ENCODE assay signal across 8 mouse cellular contexts in genomic region chr12:24697484-24698204, GRCm38 (mm10). TPM values are rescaled to one million over a fixed set of nuclear protein-coding genes. Genes with fewer than 3 reads are reported as not detected.
A peak's percentile ranks its signal among the peaks of the same experiment; 100 is the strongest.
DNase-seq lines count a peak whose midpoint lies in the region; ATAC-seq and TF ChIP-seq lines count a peak whose summit lies in the region.

No protein-coding gene starts in this region.

- no peak overlapping the region for H3K27ac ChIP-seq in lung, embryonic 16.5 days (ENCODE audit: low read length)
- H3K27ac ChIP-seq in intestine, embryonic 15.5 days = no peak overlapping the region

- TF ChIP-seq POLR2A in lung, adult 2 months (IDR thresholded peaks at IDR 0.05; ENCODE audit: borderline replicate concordance, extremely low read depth, low read depth, low read length) = no peak

- no peak overlapping the region for H3K4me2 ChIP-seq in lung, embryonic 16.5 days (ENCODE audit: low read depth, low read length)
- H3K4me2 ChIP-seq in intestine, embryonic 15.5 days (replicated peaks) = no peak overlapping the region

- peak; percentile 20; the same call in 1 of the 2 replicates for ATAC-seq in lung, embryonic 16.5 days (ENCODE audit: low read depth)
- peak; percentile 53 for ATAC-seq in intestine, embryonic 15.5 days

- WGBS in lung, embryonic 16.5 days = 59% methylated on average over 8 of the region's 8 CpGs
- 58% methylated on average over 8 of the region's 8 CpGs for WGBS in lung, adult 2 months
- whole genome bisulfite sequencing in intestine, embryonic 15.5 days = 62% methylated on average over 8 of the region's 8 CpGs

- H3K27me3 ChIP-seq in lung, embryonic 16.5 days (ENCODE audit: control insufficient read depth, insufficient read depth, low read depth, low read length) = no peaks in the 10 kb centered on the region
- no peaks in the 10 kb centered on the region for H3K27me3 ChIP-seq in intestine, embryonic 15.5 days (replicated peaks)

- DNase-seq in lung, adult 2 months = no peak
- DNase-seq in c-Kit-positive CD71-positive TER-119-positive erythroid progenitor cells, embryonic 14.5 days (ENCODE audit: low spot score) = peak; percentile 48
- peak; percentile 23 for DNase-seq in naive thymus-derived CD4-positive, alpha-beta T cell, adult 2 months (ENCODE audit: low read depth)
- no peak for DNase-seq in layer of hippocampus, adult 11-12 months (ENCODE audit: low spot score)
- no peak for DNase-seq in adrenal gland, postnatal 36 days
- DNase-seq in spleen, postnatal 36 days (ENCODE audit: low spot score in 2 of 2) = no peak

- H3K9ac ChIP-seq in lung, embryonic 16.5 days (ENCODE audit: low read length) = no peak overlapping the region
- H3K9ac ChIP-seq in intestine, embryonic 15.5 days = no peak overlapping the region

- H3K9me3 ChIP-seq in lung, embryonic 16.5 days (ENCODE audit: control insufficient read depth, low read length) = no peaks in the 10 kb centered on the region
- H3K9me3 ChIP-seq in intestine, embryonic 15.5 days = no peaks in the 10 kb centered on the region

- H3K4me3 ChIP-seq in lung, embryonic 16.5 days (ENCODE audit: low read length) = no peak overlapping the region
- H3K4me3 ChIP-seq in lung, adult 2 months (replicated peaks; ENCODE audit: extremely low read depth, low read depth, low read length) = no peak overlapping the region
- no peak overlapping the region for H3K4me3 ChIP-seq in intestine, embryonic 15.5 days (replicated peaks)

- no peaks in the 10 kb centered on the region for H3K36me3 ChIP-seq in lung, embryonic 16.5 days (ENCODE audit: control insufficient read depth, insufficient read depth, low read length)
- no peaks in the 10 kb centered on the region for H3K36me3 ChIP-seq in intestine, embryonic 15.5 days

- no peak for TF ChIP-seq CTCF in lung, adult 2 months (IDR thresholded peaks at IDR 0.05; ENCODE audit: insufficient read depth, low read length)

- no peaks in the 10 kb centered on the region for H3K4me1 ChIP-seq in lung, embryonic 16.5 days (replicated peaks; ENCODE audit: control insufficient read depth, insufficient read depth, low read length)
- no peaks in the 10 kb centered on the region for H3K4me1 ChIP-seq in lung, adult 2 months (ENCODE audit: control insufficient read depth, insufficient read depth, low read length)
- 0 out of 2 replicates have a peak, but pooled peaks cover 5% of the 10 kb centered on the region for H3K4me1 ChIP-seq in intestine, embryonic 15.5 days (replicated peaks)

RNA-seq across cellular contexts. Expression of gene Rrm2, which starts 10.4 kb away (rescaled TPM):
- polyA plus RNA-seq in lung, embryonic 16.5 days (2015; fragmentation: Nextera tagmentation; extraction: Ambion mirVana) = 196 and 207 TPM in 2 replicates
- 1.6 and 2.1 TPM in 2 replicates for polyA plus RNA-seq in lung, adult 2 months (2012; rRNA removed)
- 161 and 178 TPM in 2 replicates for polyA plus RNA-seq in intestine, embryonic 15.5 days (2015; fragmentation: Nextera tagmentation; extraction: Ambion mirVana)
- total RNA-seq in adrenal gland, postnatal 36 days (2021) = 10 to 100 TPM; 17.3 to 23.5 TPM

RNA-seq across cellular contexts. Expression of gene Cys1, which starts 16.0 kb away (rescaled TPM):
- 1.6 and 2.4 TPM in 2 replicates for polyA plus RNA-seq in lung, embryonic 16.5 days (2015; fragmentation: Nextera tagmentation; extraction: Ambion mirVana)
- polyA plus RNA-seq in lung, adult 2 months (2012; rRNA removed) = 16.7 and 22.5 TPM in 2 replicates
- 2.1 and 2.3 TPM in 2 replicates for polyA plus RNA-seq in intestine, embryonic 15.5 days (2015; fragmentation: Nextera tagmentation; extraction: Ambion mirVana)
- total RNA-seq in adrenal gland, postnatal 36 days (2021) = 1 to 10 TPM; 1.7 to 2.6 TPM

RNA-seq across cellular contexts. Expression of gene Klf11, which starts 46.6 kb away (rescaled TPM):
- polyA plus RNA-seq in lung, embryonic 16.5 days (2015; fragmentation: Nextera tagmentation; extraction: Ambion mirVana) = 15.7 and 15.8 TPM in 2 replicates
- polyA plus RNA-seq in lung, adult 2 months (2012; rRNA removed) = 22.1 and 35.2 TPM in 2 replicates
- polyA plus RNA-seq in intestine, embryonic 15.5 days (2015; fragmentation: Nextera tagmentation; extraction: Ambion mirVana) = 8.9 and 10.9 TPM in 2 replicates
- 10 to 100 TPM; 12.8 to 14.2 TPM for total RNA-seq in adrenal gland, postnatal 36 days (2021)

Comparison
In these comparisons a context has a peak if more than half of its experiments do, and no peak if none do; other contexts are left out.
1. RNA of gene Rrm2, which starts 10.4 kb away (polyA plus RNA-seq): 196 to 207 TPM in lung, embryonic 16.5 days and 161 to 178 TPM in intestine, embryonic 15.5 days; 1.6 to 2.1 TPM in lung, adult 2 months; every median in the first group is over 10 times any median in the second.
2. DNase-seq: peak in c-Kit-positive CD71-positive TER-119-positive erythroid progenitor cells, embryonic 14.5 days (single experiment) and naive thymus-derived CD4-positive, alpha-beta T cell, adult 2 months (single experiment); none in lung, adult 2 months (single experiment), layer of hippocampus, adult 11-12 months (single experiment), adrenal gland, postnatal 36 days (0 of 2) and spleen, postnatal 36 days (0 of 2).